Mouse (Mus musculus): ENCODE measurements at regions not wholly inside any gene's neighbourhood (a gene's known extent, or its start where the extent isn't known, plus 50 kb on each side); places are given as distances from the start of the nearest gene placed in this dataset.

DNA sequence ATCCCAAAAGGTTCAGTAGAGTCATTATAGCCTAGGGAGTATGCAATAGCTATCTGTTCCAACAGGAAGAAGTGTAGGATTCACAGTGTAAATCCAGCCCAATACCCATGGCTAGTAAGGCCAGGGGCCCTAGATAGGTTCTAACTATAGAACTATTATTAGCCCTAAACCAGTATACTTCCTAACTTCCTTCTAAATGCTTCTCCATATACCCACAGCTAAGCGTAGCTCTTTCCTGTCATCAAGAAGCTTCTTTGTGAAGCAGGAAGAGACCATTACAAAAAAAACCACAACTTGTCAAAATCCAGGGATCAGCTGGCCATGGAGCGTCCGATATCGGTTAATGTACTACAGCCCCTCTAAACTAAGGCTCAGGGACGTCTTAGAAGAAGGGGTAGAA, 57.7 kb upstream of the Gpr141 start:
- TF ChIP-seq ELF1 (IDR thresholded peaks at IDR 0.05; ENCODE audit: low read depth, low read length) (no peak), POLR2A (IDR thresholded peaks at IDR 0.05; ENCODE audit: control insufficient read depth in 1 of 2, insufficient read depth in 1 of 2, low read depth in 1 of 2, low read length in 2 of 2, poor library complexity in 1 of 2) (no peak), CTCF (IDR thresholded peaks at IDR 0.05 in 2 of 3, conservative IDR thresholded peaks at IDR 0.05 in 1 of 3; ENCODE audit: control insufficient read depth in 1 of 3, insufficient read depth in 1 of 3, low read depth in 2 of 3, low read length in 3 of 3, poor library complexity in 1 of 3, severe bottlenecking in 1 of 3) (no peak), GATA1 (IDR thresholded peaks at IDR 0.05; ENCODE audit: low read depth, low read length) (no peak), NRF1 (IDR thresholded peaks at IDR 0.05; ENCODE audit: insufficient read depth, low read depth, low read length, poor library complexity, severe bottlenecking) (no peak), NELFE (IDR thresholded peaks at IDR 0.05; ENCODE audit: low read depth, low read length) (no peak), ETS1 (IDR thresholded peaks at IDR 0.05; ENCODE audit: low read depth, low read length) (no peak), ZC3H11A (IDR thresholded peaks at IDR 0.05; ENCODE audit: low read depth, low read length) (no peak), MEF2A (IDR thresholded peaks at IDR 0.05; ENCODE audit: extremely low read depth, insufficient replicate concordance, low read depth, low read length, poor library complexity, severe bottlenecking) (no peak), EP300 (IDR thresholded peaks at IDR 0.05; ENCODE audit: low read depth in 1 of 2, low read length in 2 of 2) (no peak)

All from MEL (cell line).